Mouse (Mus musculus) testis, adult 10 weeks (tissue): Measurements from ENCODE around the gene Nck1. TPM values are rescaled to one million over a fixed set of nuclear protein-coding genes. Genes with fewer than 3 reads are reported as not detected.

Experiments used
- polyA plus RNA-seq: library from polyadenylated mRNA; stranded (reverse); fragments of 350-450 nt; fragmentation: Illumina TruSeq; extraction: RNeasy Lipid Tissue Mini Kit (QIAGEN cat#74804); gene quantifications from one replicate; pipeline ENCODE4 v1.2.3, GENCODE M21; 2014; ENCODE audit warnings: low read depth, low replicate concordance

Nck1 gene
- polyA plus RNA-seq = 157 TPM

DNA sequence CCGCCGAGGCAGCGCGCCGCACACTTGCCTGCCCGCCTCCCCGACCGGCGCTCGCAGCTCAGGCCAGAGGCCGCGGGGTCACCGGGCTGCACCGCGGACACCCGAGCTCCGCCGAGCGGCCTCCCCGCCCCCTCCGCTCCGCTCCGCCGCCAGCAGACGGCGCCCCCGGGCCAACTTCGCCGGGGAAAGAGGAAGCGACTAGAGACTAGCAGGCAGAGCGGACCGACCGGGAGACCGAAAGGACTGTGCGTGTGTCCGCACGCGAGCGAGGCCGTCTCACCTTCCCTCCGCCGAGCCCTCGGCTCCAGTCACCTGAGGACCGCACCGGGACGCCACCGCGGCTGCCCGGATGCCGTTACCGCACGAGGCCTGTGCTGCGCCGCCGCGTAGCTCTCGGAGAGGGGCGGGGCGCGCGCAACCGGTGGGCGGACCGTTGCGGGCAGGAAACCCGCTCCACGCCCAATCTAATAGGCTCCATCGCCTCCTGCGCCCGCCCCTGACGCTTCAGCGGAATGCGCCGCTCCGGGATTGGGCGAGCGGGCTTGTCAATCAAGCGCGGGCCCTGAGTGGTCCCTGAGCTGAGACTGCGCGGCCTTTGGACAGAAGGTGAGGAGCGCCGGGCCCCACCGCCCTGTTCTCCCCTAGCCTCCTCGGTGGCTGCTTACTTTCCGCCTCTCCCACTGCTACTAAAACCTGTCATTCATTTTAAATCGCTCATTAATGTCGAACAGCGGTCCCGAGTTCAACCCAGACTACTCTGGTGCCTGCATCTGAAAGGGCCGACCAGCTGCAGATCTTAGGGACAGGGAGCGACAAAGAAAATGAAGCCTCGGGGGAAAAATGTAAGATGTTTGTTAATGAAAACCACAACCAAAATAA lies at the start of gene Nck1:
Nck1 (minus strand) TSS at position 420 of the 879 bp plus-strand sequence.

DNA sequence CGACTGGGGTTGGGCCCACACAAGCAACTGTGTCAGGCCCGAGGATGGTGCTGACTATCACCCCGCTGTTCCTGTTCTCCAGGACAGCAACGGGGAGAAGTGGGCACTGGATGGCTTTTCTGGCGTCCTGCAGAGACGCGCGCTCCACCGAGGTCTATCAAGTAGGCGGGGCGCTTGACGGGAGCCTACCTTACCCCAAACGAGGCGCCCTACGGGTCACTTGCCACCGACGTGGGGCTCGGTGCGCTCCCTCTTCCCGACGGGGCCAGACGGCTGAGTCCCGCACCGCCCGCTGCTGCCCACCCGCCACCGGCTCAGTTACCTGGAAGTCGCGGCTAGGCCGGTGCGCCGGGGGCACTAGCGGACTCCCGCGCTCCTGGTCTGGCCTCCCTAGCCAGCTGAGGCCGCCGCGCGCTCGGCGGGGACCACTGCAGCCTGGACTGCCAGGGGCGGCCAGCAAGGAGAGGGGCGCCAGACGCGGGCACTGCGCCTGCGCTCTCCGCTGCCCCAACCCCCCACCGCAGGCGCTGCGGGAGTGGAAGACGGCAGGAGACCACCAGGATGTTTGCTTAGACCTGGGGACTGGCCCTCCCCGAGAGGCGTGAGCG lies 24.8 kb upstream of the Nck1 start, which contains the start of gene Slc35g2:
Slc35g2 (minus strand) TSS at position 465 of the 608 bp plus-strand sequence.

DNA sequence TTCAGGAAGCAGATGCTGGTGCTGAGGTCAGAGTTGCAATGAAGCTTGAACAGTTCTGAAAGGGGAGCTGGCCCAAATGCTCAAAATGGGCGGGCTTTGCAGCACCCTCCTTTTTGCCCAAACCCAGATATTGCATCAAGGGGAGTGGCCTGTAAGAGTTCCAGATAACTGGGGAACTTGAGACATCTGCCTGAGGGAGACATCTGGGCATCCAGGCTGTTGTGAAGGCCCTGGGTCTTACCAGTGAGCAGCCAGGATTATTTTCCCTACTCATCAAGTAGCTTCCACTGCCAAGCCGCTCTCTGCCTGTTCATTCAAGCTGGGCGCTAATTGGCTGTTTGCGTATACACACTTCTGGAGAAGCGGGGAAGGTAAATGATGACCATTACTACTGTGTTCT lies 59.5 kb downstream of the Nck1 start, which contains the start of gene Il20rb:
Il20rb (minus strand) TSS at position 358 of the 400 bp plus-strand sequence.

Other genes with a start within 250 kb of the Nck1 start
- gene Il20rb, start 59.3 kb downstream of the Nck1 start, polyA plus RNA-seq = 0.45 TPM
- gene Slc35g2, start 25.0 kb upstream of the Nck1 start, polyA plus RNA-seq = 2.0 TPM
- 61.0 TPM for gene Stag1, start 51.7 kb upstream of the Nck1 start, polyA plus RNA-seq